ENCODE assay signal across 9 mouse cellular contexts in genomic region chr3:88335436-88336053, GRCm38 (mm10). TPM values are rescaled to one million over a fixed set of nuclear protein-coding genes. Genes with fewer than 3 reads are reported as not detected.
DNase-seq lines count a peak whose midpoint lies in the region; ATAC-seq and TF ChIP-seq lines count a peak whose summit lies in the region.
"Had no signal": no experiment of that assay in that cellular context is flagged by ENCODE, and none has a peak within 500 bp of the region (broad histone marks: within the 10 kb centered on the region; RNA-seq: fewer than 3 reads in every experiment).

No protein-coding gene starts in this region.

- peaks cover 0 to 21% of the 10 kb centered on the region in 2 experiments; a peak in 1 of 4 replicates for H3K4me1 ChIP-seq in ES-E14 (ENCODE audit: control insufficient read depth in 2 of 2, insufficient read depth in 2 of 2, low read length in 2 of 2, poor library complexity in 1 of 2)
- H3K4me1 ChIP-seq in forebrain, embryonic 13.5 days, result peaks cover 31% of the 10 kb centered on the region

- H3K36me3 ChIP-seq in ES-E14 (ENCODE audit: control insufficient read depth, insufficient read depth, low read length, poor library complexity, severe bottlenecking), result peaks cover 5% of the 10 kb centered on the region; the same call in 1 of the 2 replicates
- 0 out of 2 replicates have a peak, but pooled peaks cover under 1% of the 10 kb centered on the region for H3K36me3 ChIP-seq in forebrain, embryonic 13.5 days (ENCODE audit: poor library complexity, severe bottlenecking)

- peak overlapping the region; percentile 99 for H3K27ac ChIP-seq in ES-E14 (ENCODE audit: insufficient read depth, low read depth, low read length, poor library complexity, severe bottlenecking)
- peak overlapping the region; percentile 94 for H3K27ac ChIP-seq in forebrain, embryonic 13.5 days

- H3K27me3 ChIP-seq in forebrain, embryonic 13.5 days, result no peaks in the 10 kb centered on the region

- H3K4me2 ChIP-seq in forebrain, embryonic 13.5 days, result peak overlapping the region; percentile 76

- DNase-seq in cerebellum, adult 9-11 months, result peak; percentile 56
- DNase-seq in cerebellum, adult 11 months, result no peak
- DNase-seq in ES-E14 (ENCODE audit: low read depth, low spot score), result no peak
- peak; percentile 57 for DNase-seq in kidney, adult 18-20 months
- no peak for DNase-seq in frontal cortex, postnatal 36 days (ENCODE audit: low spot score in 2 of 2)
- DNase-seq in left cerebral cortex, adult 11 months (ENCODE audit: low spot score), result no peak

- no peaks in the 10 kb centered on the region for H3K9me3 ChIP-seq in ES-E14 (ENCODE audit: control insufficient read depth, insufficient read depth, low read depth, low read length)
- no peaks in the 10 kb centered on the region for H3K9me3 ChIP-seq in forebrain, embryonic 13.5 days (replicated peaks)

- in situ Hi-C loops in ES-E14 (cut with MboI; ENCODE audit: low sequenced_read_pairs in 2 of 2, unreplicated experiment in 2 of 2), result loop anchor here in 1 of 2 experiments (5.0 kb wide), 1 partner anchor 38 kb away; the partner anchor contains the start of genes Cct3 and Tsacc

- 2% methylated on average over 27 of the region's 27 CpGs for WGBS in forebrain, embryonic 13.5 days

- H3K9ac ChIP-seq in ES-E14 (ENCODE audit: insufficient read depth, low read depth, low read length, poor library complexity, severe bottlenecking), result peak overlapping the region; percentile 98
- peak overlapping the region; percentile 93 for H3K9ac ChIP-seq in forebrain, embryonic 13.5 days

- H3K4me3 ChIP-seq in ES-E14 (ENCODE audit: insufficient read depth in 1 of 2, low read depth in 1 of 2, low read length in 2 of 2, poor library complexity in 1 of 2, severe bottlenecking in 1 of 2), result peak overlapping the region; percentile 77 to 91
- peak overlapping the region; percentile 85 for H3K4me3 ChIP-seq in forebrain, embryonic 13.5 days

- ATAC-seq in forebrain, embryonic 13.5 days, result peak; percentile 68
- peak; percentile 38 for ATAC-seq in megakaryocyte-erythroid progenitor cell, adult 5-6 weeks (replicated peaks; ENCODE audit: low FRiP score, low TSS enrichment, poor library complexity, severe bottlenecking)

TF ChIP-seq in ES-E14, 5 proteins besides CTCF, POLR2A, EP300 and RAD21:
- TF ChIP-seq ZC3H11A (IDR thresholded peaks at IDR 0.05; ENCODE audit: borderline replicate concordance, low read depth, low read length) (no peak), ZNF384 (IDR thresholded peaks at IDR 0.05; ENCODE audit: low read depth, low read length) (no peak), MAFK (IDR thresholded peaks at IDR 0.05; ENCODE audit: insufficient read depth, low read depth, low read length) (no peak; the same call in 1 of the 2 replicates), HCFC1 (IDR thresholded peaks at IDR 0.05; ENCODE audit: borderline replicate concordance, insufficient read depth, low read length) (no peak), CHD2 (IDR thresholded peaks at IDR 0.05; ENCODE audit: low read depth, low read length) (no peak)

RNA-seq across cellular contexts. Expression of gene Tmem79, which starts 0.4 kb away (rescaled TPM):
- 24.3 and 39.5 TPM in 2 replicates for total RNA-seq in ES-E14 (2012; rRNA removed)
- polyA plus RNA-seq in forebrain, embryonic 13.5 days (2015; fragmentation: Nextera tagmentation; extraction: Ambion mirVana), result 2.4 and 3.0 TPM in 2 replicates
- total RNA-seq in megakaryocyte-erythroid progenitor cell, adult 5-6 weeks (2014; fragmentation: Nextera tagmentation), result 1.7 and 7.8 TPM in 2 replicates
- total RNA-seq in megakaryocyte-erythroid progenitor cell, adult 5-6 weeks (2017), result 1.4 and 2.0 TPM in 2 replicates

RNA-seq across cellular contexts. Expression of gene Smg5, which starts 0.5 kb away (rescaled TPM):
- 182 and 230 TPM in 2 replicates for total RNA-seq in ES-E14 (2012; rRNA removed)
- 62.6 and 64.0 TPM in 2 replicates for polyA plus RNA-seq in forebrain, embryonic 13.5 days (2015; fragmentation: Nextera tagmentation; extraction: Ambion mirVana)
- total RNA-seq in megakaryocyte-erythroid progenitor cell, adult 5-6 weeks (2014; fragmentation: Nextera tagmentation), result 40.7 and 57.5 TPM in 2 replicates
- 39.0 and 40.9 TPM in 2 replicates for total RNA-seq in megakaryocyte-erythroid progenitor cell, adult 5-6 weeks (2017)

RNA-seq across cellular contexts. Expression of gene Glmp, which starts 10.7 kb away (rescaled TPM):
- total RNA-seq in ES-E14 (2012; rRNA removed), result 147 and 226 TPM in 2 replicates
- 82.5 and 100 TPM in 2 replicates for polyA plus RNA-seq in forebrain, embryonic 13.5 days (2015; fragmentation: Nextera tagmentation; extraction: Ambion mirVana)
- total RNA-seq in megakaryocyte-erythroid progenitor cell, adult 5-6 weeks (2014; fragmentation: Nextera tagmentation), result 39.2 and 70.5 TPM in 2 replicates
- 7.0 and 19.7 TPM in 2 replicates for total RNA-seq in megakaryocyte-erythroid progenitor cell, adult 5-6 weeks (2017)

RNA-seq across cellular contexts. Expression of gene Paqr6, which starts 28.8 kb away (rescaled TPM):
- 1.6 and 2.2 TPM in 2 replicates for total RNA-seq in ES-E14 (2012; rRNA removed)
- polyA plus RNA-seq in forebrain, embryonic 13.5 days (2015; fragmentation: Nextera tagmentation; extraction: Ambion mirVana), result 0.81 and 1.0 TPM in 2 replicates
- not detected in 2 replicates for total RNA-seq in megakaryocyte-erythroid progenitor cell, adult 5-6 weeks (2014; fragmentation: Nextera tagmentation)
- not detected in 2 replicates for total RNA-seq in megakaryocyte-erythroid progenitor cell, adult 5-6 weeks (2017)

RNA-seq across cellular contexts. Expression of gene Bglap3, which starts 37.0 kb away (rescaled TPM):
- total RNA-seq in ES-E14 (2012; rRNA removed), result 2.6 and 3.2 TPM in 2 replicates
- not detected in 2 replicates for polyA plus RNA-seq in forebrain, embryonic 13.5 days (2015; fragmentation: Nextera tagmentation; extraction: Ambion mirVana)
- not detected in 2 replicates for total RNA-seq in megakaryocyte-erythroid progenitor cell, adult 5-6 weeks (2014; fragmentation: Nextera tagmentation)
- not detected in 2 replicates for total RNA-seq in megakaryocyte-erythroid progenitor cell, adult 5-6 weeks (2017)
- total RNA-seq: heart, postnatal 10 days had no signal

Comparison
In these comparisons a context has a peak if more than half of its experiments do, and no peak if none do; other contexts are left out.
1. DNase-seq: peak in cerebellum, adult 9-11 months (single experiment) and kidney, adult 18-20 months (single experiment); none in cerebellum, adult 11 months (single experiment), ES-E14 (single experiment), frontal cortex, postnatal 36 days (0 of 2) and left cerebral cortex, adult 11 months (single experiment).